Mouse (Mus musculus) CH12.LX (cell line): ENCODE results near the gene Serpinb1b. TPM values are rescaled to one million over a fixed set of nuclear protein-coding genes. Genes with fewer than 3 reads are reported as not detected.
"Not testable (repeated sequence)": the region's sequence is repeated elsewhere in the genome, so short reads cannot be mapped to it uniquely, and the experiment has no call there.

Source experiments
- DNase-seq: peaks from one replicate; pipeline ENCODE4 v3.0.0-alpha.2; 2013; ENCODE audit errors: extremely low read depth
- H3K27ac ChIP-seq: 2 replicates; pipeline ENCODE4 v1.5.1; 2012; ENCODE audit warnings: low read depth, mild to moderate bottlenecking, control low read depth, moderate library complexity; ENCODE audit not compliant: insufficient read depth
- H3K27me3 ChIP-seq: replicated peaks from 2 replicates; pipeline ENCODE3; 2012; ENCODE audit warnings: inconsistent platforms
- H3K36me3 ChIP-seq, 2 experiments: replicated peaks in 1 of 2; 2 replicates each; pipeline versions ENCODE3 to v1.6.1; 2012; ENCODE audit warnings: inconsistent platforms in 1 of 2, low read length in 1 of 2, mild to moderate bottlenecking in 1 of 2, mixed read lengths in 1 of 2, moderate library complexity in 1 of 2; ENCODE audit not compliant: control insufficient read depth in 1 of 2, insufficient read depth in 1 of 2
- H3K4me1 ChIP-seq, 2 experiments: 2 replicates each; pipeline ENCODE4 v1.6.1; 2012; ENCODE audit warnings: inconsistent platforms in 1 of 2, moderate library complexity in 1 of 2; ENCODE audit not compliant: insufficient read depth in 2 of 2, control insufficient read depth in 1 of 2
- H3K4me2 ChIP-seq: 2 replicates; pipeline ENCODE4 v1.6.1; 2012; ENCODE audit warnings: low read depth, mild to moderate bottlenecking, control low read depth; ENCODE audit not compliant: poor library complexity, insufficient read depth, severe bottlenecking
- H3K4me3 ChIP-seq, 3 experiments: fragments of 150-350 bp in 1 of 3; sonication (generic) in 1 of 3; replicated peaks in 1 of 3; 2 replicates each; pipeline versions ENCODE3 to v1.5.1; 2011 to 2012; ENCODE audit warnings: low read depth in 2 of 3, low read length in 2 of 3, mild to moderate bottlenecking in 2 of 3, moderate library complexity in 2 of 3, control low read depth in 1 of 3, improper control_type of control experiment in 1 of 3, inconsistent platforms in 1 of 3, mixed read lengths in 1 of 3; ENCODE audit not compliant: poor library complexity in 1 of 3
- H3K79me2 ChIP-seq: replicated peaks from 2 replicates; pipeline ENCODE4 v1.6.1; 2012; ENCODE audit warnings: mild to moderate bottlenecking, moderate library complexity; ENCODE audit not compliant: control insufficient read depth, poor library complexity, insufficient read depth, severe bottlenecking; ENCODE audit errors: extremely low read depth
- H3K9ac ChIP-seq: 2 replicates; pipeline ENCODE4 v1.6.1; 2012; ENCODE audit warnings: low read depth, mild to moderate bottlenecking, control low read depth, moderate library complexity; ENCODE audit not compliant: insufficient read depth
- H3K9me3 ChIP-seq: replicated peaks from 2 replicates; pipeline ENCODE3; 2012; ENCODE audit warnings: low read length, inconsistent platforms, mixed read lengths
- BHLHE40 ChIP-seq: IDR thresholded peaks from 2 replicates; pipeline ENCODE4 v1.6.1; 2011; ENCODE audit warnings: mild to moderate bottlenecking, low read depth, low read length, improper control_type of control experiment
- CHD1 ChIP-seq: IDR thresholded peaks from 2 replicates; pipeline ENCODE4 v1.6.1; 2012; ENCODE audit warnings: low read depth, low read length, improper control_type of control experiment, inconsistent platforms
- CHD2 ChIP-seq: IDR thresholded peaks from 2 replicates; pipeline ENCODE4 v1.6.1; 2011; ENCODE audit warnings: low read length, improper control_type of control experiment
- CTCF ChIP-seq, 2 experiments: IDR thresholded peaks in 1 of 2; conservative IDR thresholded peaks in 1 of 2; 2 replicates each; pipeline ENCODE4 v1.5.1; 2011 to 2012; ENCODE audit warnings: low read depth in 2 of 2, low read length in 2 of 2, improper control_type of control experiment in 1 of 2, inconsistent platforms in 1 of 2, mild to moderate bottlenecking in 1 of 2, moderate library complexity in 1 of 2
- E2F4 ChIP-seq: IDR thresholded peaks from 2 replicates; pipeline ENCODE4 v1.6.1; 2011; ENCODE audit warnings: low read depth, low read length, improper control_type of control experiment; ENCODE audit not compliant: insufficient replicate concordance
- ELF1 ChIP-seq: IDR thresholded peaks from 2 replicates; pipeline ENCODE4 v1.6.1; 2014; ENCODE audit warnings: low read depth, mild to moderate bottlenecking, inconsistent platforms, low read length, improper control_type of control experiment
- GABPA ChIP-seq: IDR thresholded peaks from 2 replicates; pipeline ENCODE4 v1.6.1; 2012; ENCODE audit warnings: low read depth, low read length, improper control_type of control experiment, inconsistent platforms; ENCODE audit not compliant: insufficient replicate concordance
- HCFC1 ChIP-seq: IDR thresholded peaks from 2 replicates; pipeline ENCODE4 v1.6.1; 2012; ENCODE audit warnings: low read depth, mild to moderate bottlenecking, inconsistent platforms, low read length, improper control_type of control experiment
- JUND ChIP-seq: conservative IDR thresholded peaks from 2 replicates; pipeline ENCODE4 v1.6.1; 2011; ENCODE audit warnings: low read depth, low read length, improper control_type of control experiment
- KAT2A ChIP-seq: IDR thresholded peaks from 2 replicates; pipeline ENCODE4 v1.6.1; 2012; ENCODE audit warnings: low read length, improper control_type of control experiment, inconsistent platforms; ENCODE audit not compliant: insufficient replicate concordance
- MAFK ChIP-seq: IDR thresholded peaks from 2 replicates; pipeline ENCODE4 v1.6.1; 2011; ENCODE audit warnings: low read length, improper control_type of control experiment; ENCODE audit not compliant: insufficient replicate concordance
- MAX ChIP-seq: IDR thresholded peaks from 2 replicates; pipeline ENCODE4 v1.6.1; 2011; ENCODE audit warnings: low read length, improper control_type of control experiment
- MXI1 ChIP-seq: IDR thresholded peaks from 2 replicates; pipeline ENCODE4 v1.6.1; 2011; ENCODE audit warnings: mild to moderate bottlenecking, low read depth, low read length, improper control_type of control experiment
- PAX5 ChIP-seq: IDR thresholded peaks from 2 replicates; pipeline ENCODE4 v1.6.1; 2012; ENCODE audit warnings: low read length, inconsistent platforms, mixed read lengths
- RCOR1 ChIP-seq: conservative IDR thresholded peaks from 2 replicates; pipeline ENCODE4 v1.6.1; 2012; ENCODE audit warnings: low read depth, mild to moderate bottlenecking, inconsistent platforms, low read length, improper control_type of control experiment
- SIN3A ChIP-seq: IDR thresholded peaks from 2 replicates; pipeline ENCODE4 v1.6.1; 2012; ENCODE audit warnings: low read length, improper control_type of control experiment, inconsistent platforms
- SMC3 ChIP-seq: IDR thresholded peaks from 2 replicates; pipeline ENCODE4 v1.6.1; 2011; ENCODE audit warnings: low read depth, low read length, improper control_type of control experiment
- USF2 ChIP-seq: conservative IDR thresholded peaks from 2 replicates; pipeline ENCODE4 v1.6.1; 2011; ENCODE audit warnings: low read depth, low read length, improper control_type of control experiment
- ZKSCAN1 ChIP-seq: IDR thresholded peaks from 2 replicates; pipeline ENCODE4 v1.6.1; 2012; ENCODE audit warnings: low read depth, inconsistent platforms, low read length, improper control_type of control experiment, borderline replicate concordance
- dilution Hi-C: fragments of 300-500 bp; cut with MboI; formaldehyde crosslinking; loops from 2 replicates; pipeline ENCODE4 v1.14.3; 2020; ENCODE audit warnings: low sequenced_read_pairs; ENCODE audit not compliant: extremely low pct_unique_long_range_greater_than_20kb, extremely low pct_ligation_motif_present
- in situ Hi-C: fragments of 300-500 bp; cut with MboI; formaldehyde crosslinking; loops from 3 replicates; pipeline ENCODE4 v1.14.3; 2019; ENCODE audit warnings: low sequenced_read_pairs, low pct_ligation_motif_present, low pct_unique_long_range_greater_than_20kb, mixed read lengths
- polyA plus RNA-seq: library from polyadenylated mRNA; unstranded; fragments of >175 nt; gene quantifications from 2 replicates; pipeline ENCODE4 v1.2.1, GENCODE M21; 2012; ENCODE audit warnings: low read depth; ENCODE audit not compliant: insufficient read length
- total RNA-seq, 2 experiments: library from RNA; depleted of rRNA; stranded (reverse); fragments of 300-350 nt in 1 of 2; fragments of >200 nt in 1 of 2; gene quantifications; 2 replicates each; pipeline ENCODE4 v1.2.3; 2012 to 2014

The Serpinb1b gene
- total RNA-seq (2012; rRNA removed) (0.08 TPM in 2 replicates), total RNA-seq (2014; rRNA removed) (0.62 and 0.98 TPM in 2 replicates), polyA plus RNA-seq (0.56 and 0.64 TPM in 2 replicates)

DNA sequence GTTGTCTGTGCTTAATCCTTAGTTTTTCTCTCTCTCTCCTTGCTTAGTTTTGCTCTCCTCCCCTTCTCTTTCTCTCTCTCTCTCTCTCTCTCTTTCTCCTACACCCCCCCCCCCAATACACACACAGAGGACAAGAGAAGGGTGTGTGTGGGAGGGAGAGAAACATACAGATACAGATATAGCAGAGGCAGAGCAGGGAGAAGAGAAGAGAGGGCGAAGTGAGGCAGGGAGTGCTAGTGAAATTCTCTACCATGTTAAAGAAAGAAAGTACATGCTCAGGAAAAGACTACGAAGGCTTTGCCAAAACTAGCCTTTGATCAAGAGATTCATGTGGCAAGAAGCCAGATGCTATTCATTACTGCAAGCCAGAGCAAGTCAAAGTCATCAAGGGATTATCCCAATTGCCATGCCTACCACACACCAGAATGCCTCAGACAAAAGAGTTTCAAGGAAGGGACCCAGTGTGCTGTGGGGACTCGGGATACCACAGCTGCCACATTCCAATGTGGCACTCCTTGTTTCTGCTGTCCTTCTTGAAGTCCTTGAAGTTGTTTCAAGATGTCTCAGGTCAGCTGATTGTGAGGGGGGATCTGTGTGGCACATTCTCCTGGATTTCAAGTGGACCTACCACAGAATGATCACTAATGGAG is at the start of gene Serpinb1b:
Serpinb1b (plus strand) TSS at position 520 of the 650 bp plus-strand sequence.
- Histone ChIP-seq H3K9ac (0 out of 2 replicates have a peak within 1 kb of the TSS, but pooled peaks have one; percentile 60), H3K4me1 (peaks cover 0 to 36% of the 10 kb centered on the region in 2 experiments; a peak in 2 of 4 replicates), H3K79me2 (no peaks in the 10 kb centered on the region), H3K4me2 (peak within 1 kb of the TSS; percentile 78), H3K9me3 (no peaks in the 10 kb centered on the region), H3K27me3 (no peaks in the 10 kb centered on the region), H3K36me3 (no peaks in the 10 kb centered on the region), H3K27ac (no peak within 1 kb of the TSS), H3K4me3 (no peak within 1 kb of the TSS)
- dilution Hi-C loops (no loop called here), in situ Hi-C loops (loop anchor here (10.0 to 25.0 kb wide), 3 partner anchors 73 to 484 kb away; partner anchors contain the start of gene Serpinb9)
- TF ChIP-seq PAX5 (no peak), RCOR1 (no peak), JUND (no peak), CHD2 (no peak), MXI1 (no peak), ELF1 (no peak), SIN3A (no peak), SMC3 (no peak), KAT2A (no peak), MAX (no peak), GABPA (no peak), ZKSCAN1 (no peak), CHD1 (no peak), MAFK (no peak), BHLHE40 (no peak), CTCF (conservative IDR thresholded peaks at IDR 0.05 in 1 of 2, IDR thresholded peaks at IDR 0.05 in 1 of 2; ENCODE audit: low read depth in 2 of 2, low read length in 2 of 2) (no peak), E2F4 (no peak), USF2 (no peak), HCFC1 (no peak)
- DNase-seq = no peak

DNA sequence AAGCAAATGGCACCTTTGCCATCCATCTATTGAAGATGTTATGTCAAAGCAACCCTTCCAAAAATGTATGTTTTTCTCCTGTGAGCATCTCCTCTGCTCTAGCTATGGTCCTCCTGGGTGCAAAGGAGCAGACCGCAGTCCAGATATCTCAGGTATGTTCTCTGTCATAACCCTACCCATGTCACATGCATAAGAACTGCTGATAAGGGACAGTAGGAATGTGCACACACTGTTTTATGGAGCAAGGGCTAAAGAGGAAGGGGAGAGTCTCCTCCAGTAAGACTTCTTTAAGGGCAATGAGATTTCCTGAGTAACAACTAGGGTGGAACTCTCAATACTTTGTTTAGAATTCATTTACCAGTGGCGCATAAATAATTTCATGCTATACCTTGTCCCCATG is 48.9 kb upstream of the Serpinb1b start:
- dilution Hi-C loops, H3K9me3 ChIP-seq, H3K4me1 ChIP-seq, H3K79me2 ChIP-seq, DNase-seq, H3K4me3 ChIP-seq, H3K9ac ChIP-seq, H3K4me2 ChIP-seq, H3K27me3 ChIP-seq, H3K27ac ChIP-seq, in situ Hi-C loops, H3K36me3 ChIP-seq: not testable (repeated sequence)
